Mouse (Mus musculus): ENCODE measurements around the gene Dhrs4. TPM values are rescaled to one million over a fixed set of nuclear protein-coding genes. Genes with fewer than 3 reads are reported as not detected.

The Dhrs4 gene
- polyA plus RNA-seq, 1 experiment, result 51.8 TPM

- TF ChIP-seq CTCF (IDR thresholded peaks at IDR 0.05; ENCODE audit: borderline replicate concordance, insufficient read depth, low read length), result no peak
- no peak for TF ChIP-seq POLR2A (IDR thresholded peaks at IDR 0.05; ENCODE audit: low read depth, low read length)
- H3K27ac ChIP-seq (ENCODE audit: insufficient read depth, low read length), result no peak overlapping the region
- H3K4me3 ChIP-seq (ENCODE audit: insufficient read depth, low read length), result no peak overlapping the region
- no peaks in the 10 kb centered on the region for H3K4me1 ChIP-seq (ENCODE audit: control insufficient read depth, insufficient read depth, low read length)
Measured at GRCm38 (mm10) chr14:55460297-55460696, 18.3 kb upstream of the Dhrs4 start.

- H3K4me1 ChIP-seq (ENCODE audit: control insufficient read depth, insufficient read depth, low read length), result no peaks in the 10 kb centered on the region
- no peak for TF ChIP-seq CTCF (IDR thresholded peaks at IDR 0.05; ENCODE audit: borderline replicate concordance, insufficient read depth, low read length)
- TF ChIP-seq POLR2A (IDR thresholded peaks at IDR 0.05; ENCODE audit: low read depth, low read length), result no peak
- no peak overlapping the region for H3K4me3 ChIP-seq (ENCODE audit: insufficient read depth, low read length)
- H3K27ac ChIP-seq (ENCODE audit: insufficient read depth, low read length), result no peak overlapping the region
Measured at GRCm38 (mm10) chr14:55461757-55462156, 16.8 kb upstream of the Dhrs4 start.

- TF ChIP-seq CTCF (IDR thresholded peaks at IDR 0.05; ENCODE audit: borderline replicate concordance, insufficient read depth, low read length) (no peak), POLR2A (IDR thresholded peaks at IDR 0.05; ENCODE audit: low read depth, low read length) (no peak)
- Histone ChIP-seq H3K27ac (ENCODE audit: insufficient read depth, low read length) (no peak overlapping the region), H3K4me1 (ENCODE audit: control insufficient read depth, insufficient read depth, low read length) (no peaks in the 10 kb centered on the region), H3K4me3 (ENCODE audit: insufficient read depth, low read length) (no peak overlapping the region)
Measured at GRCm38 (mm10) chr14:55466481-55466880, 12.1 kb upstream of the Dhrs4 start.

- no peak for TF ChIP-seq POLR2A (IDR thresholded peaks at IDR 0.05; ENCODE audit: low read depth, low read length)
- no peak overlapping the region for H3K4me3 ChIP-seq (ENCODE audit: insufficient read depth, low read length)
- no peaks in the 10 kb centered on the region for H3K4me1 ChIP-seq (ENCODE audit: control insufficient read depth, insufficient read depth, low read length)
- H3K27ac ChIP-seq (ENCODE audit: insufficient read depth, low read length), result no peak overlapping the region
Measured at GRCm38 (mm10) chr14:55467108-55467507, 11.4 kb upstream of the Dhrs4 start.

- no peak for TF ChIP-seq CTCF (IDR thresholded peaks at IDR 0.05; ENCODE audit: borderline replicate concordance, insufficient read depth, low read length)
- TF ChIP-seq POLR2A (IDR thresholded peaks at IDR 0.05; ENCODE audit: low read depth, low read length), result no peak
- Histone ChIP-seq H3K4me1 (ENCODE audit: control insufficient read depth, insufficient read depth, low read length) (no peaks in the 10 kb centered on the region), H3K4me3 (ENCODE audit: insufficient read depth, low read length) (no peak overlapping the region), H3K27ac (ENCODE audit: insufficient read depth, low read length) (no peak overlapping the region)
Measured at GRCm38 (mm10) chr14:55468301-55468741, 10.2 kb upstream of the Dhrs4 start.

- Histone ChIP-seq H3K4me1 (ENCODE audit: control insufficient read depth, insufficient read depth, low read length) (no peaks in the 10 kb centered on the region), H3K27ac (ENCODE audit: insufficient read depth, low read length) (no peak overlapping the region), H3K4me3 (ENCODE audit: insufficient read depth, low read length) (no peak overlapping the region)
- TF ChIP-seq POLR2A (IDR thresholded peaks at IDR 0.05; ENCODE audit: low read depth, low read length) (no peak), CTCF (IDR thresholded peaks at IDR 0.05; ENCODE audit: borderline replicate concordance, insufficient read depth, low read length) (no peak)
Measured at GRCm38 (mm10) chr14:55469041-55469440, 9.5 kb upstream of the Dhrs4 start.

GRCm38 (mm10) chr14:55469821-55470220, 8.7 kb upstream of the Dhrs4 start:
- Histone ChIP-seq H3K27ac (ENCODE audit: insufficient read depth, low read length) (no peak overlapping the region), H3K4me1 (ENCODE audit: control insufficient read depth, insufficient read depth, low read length) (no peaks in the 10 kb centered on the region), H3K4me3 (ENCODE audit: insufficient read depth, low read length) (no peak overlapping the region)
- no peak for TF ChIP-seq CTCF (IDR thresholded peaks at IDR 0.05; ENCODE audit: borderline replicate concordance, insufficient read depth, low read length)
- TF ChIP-seq POLR2A (IDR thresholded peaks at IDR 0.05; ENCODE audit: low read depth, low read length), result no peak

GRCm38 (mm10) chr14:55470806-55471205, 7.8 kb upstream of the Dhrs4 start:
- TF ChIP-seq POLR2A (IDR thresholded peaks at IDR 0.05; ENCODE audit: low read depth, low read length) (no peak), CTCF (IDR thresholded peaks at IDR 0.05; ENCODE audit: borderline replicate concordance, insufficient read depth, low read length) (no peak)
- Histone ChIP-seq H3K27ac (ENCODE audit: insufficient read depth, low read length) (no peak overlapping the region), H3K4me1 (ENCODE audit: control insufficient read depth, insufficient read depth, low read length) (no peaks in the 10 kb centered on the region), H3K4me3 (ENCODE audit: insufficient read depth, low read length) (no peak overlapping the region)

- Histone ChIP-seq H3K4me3 (ENCODE audit: insufficient read depth, low read length) (no peak overlapping the region), H3K27ac (ENCODE audit: insufficient read depth, low read length) (no peak overlapping the region), H3K4me1 (ENCODE audit: control insufficient read depth, insufficient read depth, low read length) (peaks cover 5% of the 10 kb centered on the region)
- no peak for TF ChIP-seq CTCF (IDR thresholded peaks at IDR 0.05; ENCODE audit: borderline replicate concordance, insufficient read depth, low read length)
- TF ChIP-seq POLR2A (IDR thresholded peaks at IDR 0.05; ENCODE audit: low read depth, low read length), result no peak
Measured at GRCm38 (mm10) chr14:55475654-55476053, 2.9 kb upstream of the Dhrs4 start.

GRCm38 (mm10) chr14:55477421-55477820, 1.1 kb upstream of the Dhrs4 start:
- Histone ChIP-seq H3K4me3 (ENCODE audit: insufficient read depth, low read length) (no peak overlapping the region), H3K27ac (ENCODE audit: insufficient read depth, low read length) (no peak overlapping the region), H3K4me1 (ENCODE audit: control insufficient read depth, insufficient read depth, low read length) (peaks cover 5% of the 10 kb centered on the region)
- TF ChIP-seq POLR2A (IDR thresholded peaks at IDR 0.05; ENCODE audit: low read depth, low read length) (no peak), CTCF (IDR thresholded peaks at IDR 0.05; ENCODE audit: borderline replicate concordance, insufficient read depth, low read length) (no peak)

GRCm38 (mm10) chr14:55477829-55478228, 729 bp upstream of the Dhrs4 start:
- Histone ChIP-seq H3K4me3 (ENCODE audit: insufficient read depth, low read length) (no peak overlapping the region), H3K27ac (ENCODE audit: insufficient read depth, low read length) (no peak overlapping the region), H3K4me1 (ENCODE audit: control insufficient read depth, insufficient read depth, low read length) (peaks cover 5% of the 10 kb centered on the region)
- TF ChIP-seq POLR2A (IDR thresholded peaks at IDR 0.05; ENCODE audit: low read depth, low read length) (no peak), CTCF (IDR thresholded peaks at IDR 0.05; ENCODE audit: borderline replicate concordance, insufficient read depth, low read length) (no peak)

Measured in embryonic fibroblast, embryonic 13.5 days (primary cell).